Mouse (Mus musculus) embryonic facial prominence, embryonic 11.5 days (tissue): ENCODE measurements at regions not wholly inside any gene's neighbourhood (a gene's known extent, or its start where the extent isn't known, plus 50 kb on each side); places are given as distances from the start of the nearest gene placed in this dataset.

Experiments
- ATAC-seq: fragments of 200-750 bp; cut with Nextera tagmentation; replicated peaks from 2 replicates; pipeline ENCODE4 v1.8.0; 2017; ENCODE audit warnings: low read depth; ENCODE audit not compliant: insufficient number of reproducible peaks, low FRiP score, low TSS enrichment
- DNase-seq: peaks from one replicate; pipeline ENCODE4 v3.0.0-alpha.2; 2015; ENCODE audit warnings: low spot score
- H3K27ac ChIP-seq: fragments of 300-500 bp; sonication (generic); replicated peaks from 2 replicates; pipeline ENCODE4 v1.5.1; 2014; ENCODE audit warnings: mild to moderate bottlenecking, low read depth, low read length, control low read depth
- H3K27me3 ChIP-seq: fragments of 300-500 bp; sonication (generic); 2 replicates; pipeline ENCODE4 v1.6.1; 2014; ENCODE audit warnings: mild to moderate bottlenecking, low read length, moderate library complexity, mixed read lengths; ENCODE audit not compliant: control insufficient read depth, insufficient read depth
- H3K36me3 ChIP-seq: fragments of 300-500 bp; sonication (generic); replicated peaks from 2 replicates; pipeline ENCODE4 v1.6.1; 2014; ENCODE audit warnings: low read depth, mild to moderate bottlenecking, low read length, moderate library complexity, mixed read lengths; ENCODE audit not compliant: control insufficient read depth, insufficient read depth
- H3K4me1 ChIP-seq: fragments of 300-500 bp; sonication (generic); 2 replicates; pipeline ENCODE4 v1.6.1; 2014; ENCODE audit warnings: low read length, mixed read lengths; ENCODE audit not compliant: control insufficient read depth, insufficient read depth
- H3K4me2 ChIP-seq: fragments of 300-500 bp; sonication (generic); 2 replicates; pipeline ENCODE4 v1.6.1; 2014; ENCODE audit warnings: low read depth, mild to moderate bottlenecking, control low read depth, low read length, moderate library complexity
- H3K4me3 ChIP-seq: fragments of 300-500 bp; sonication (generic); 2 replicates; pipeline ENCODE4 v1.5.1; 2014; ENCODE audit warnings: low read depth, low read length, control low read depth
- H3K9ac ChIP-seq: fragments of 300-500 bp; sonication (generic); replicated peaks from 2 replicates; pipeline ENCODE4 v1.6.1; 2014; ENCODE audit warnings: mild to moderate bottlenecking, control low read depth, low read length
- H3K9me3 ChIP-seq: fragments of 300-500 bp; sonication (generic); replicated peaks from 2 replicates; pipeline ENCODE4 v1.6.1; 2016; ENCODE audit warnings: mild to moderate bottlenecking, low read length, inconsistent platforms, mixed read lengths; ENCODE audit not compliant: control insufficient read depth
- WGBS: fragments of 180-500 bp; shearing (Covaris S2); extraction: QIAGEN DNeasy Blood & Tissue Kit; methylation state at CpG from one replicate; pipeline ENCODE4 v1.1.7; 2014; 5-methylcytosine and 5-hydroxymethylcytosine counted together

- H3K4me3 ChIP-seq, result no peak overlapping the region
- H3K4me2 ChIP-seq, result no peak overlapping the region
- no peaks in the 10 kb centered on the region for H3K9me3 ChIP-seq
- no peak overlapping the region for H3K9ac ChIP-seq
- no peaks in the 10 kb centered on the region for H3K4me1 ChIP-seq
- no peaks in the 10 kb centered on the region for H3K36me3 ChIP-seq
- 90% methylated on average over 5 of the region's 5 CpGs for WGBS
- no peak overlapping the region for H3K27ac ChIP-seq
- DNase-seq (no peak), ATAC-seq (no peak)
- no peaks in the 10 kb centered on the region for H3K27me3 ChIP-seq
Measured at GRCm38 (mm10) chr17:4661996-4662395, 332.1 kb upstream of the Arid1b start.

GRCm38 (mm10) chr17:4668511-4668910 is 325.6 kb upstream of the Arid1b start:
- no peak for DNase-seq
- Histone ChIP-seq H3K4me1 (no peaks in the 10 kb centered on the region), H3K27ac (no peak overlapping the region), H3K9me3 (no peaks in the 10 kb centered on the region), H3K9ac (no peak overlapping the region), H3K4me3 (no peak overlapping the region), H3K27me3 (no peaks in the 10 kb centered on the region), H3K36me3 (no peaks in the 10 kb centered on the region), H3K4me2 (no peak overlapping the region)
- no peak for ATAC-seq
- WGBS, result 64% methylated on average over 3 of the region's 3 CpGs

DNA sequence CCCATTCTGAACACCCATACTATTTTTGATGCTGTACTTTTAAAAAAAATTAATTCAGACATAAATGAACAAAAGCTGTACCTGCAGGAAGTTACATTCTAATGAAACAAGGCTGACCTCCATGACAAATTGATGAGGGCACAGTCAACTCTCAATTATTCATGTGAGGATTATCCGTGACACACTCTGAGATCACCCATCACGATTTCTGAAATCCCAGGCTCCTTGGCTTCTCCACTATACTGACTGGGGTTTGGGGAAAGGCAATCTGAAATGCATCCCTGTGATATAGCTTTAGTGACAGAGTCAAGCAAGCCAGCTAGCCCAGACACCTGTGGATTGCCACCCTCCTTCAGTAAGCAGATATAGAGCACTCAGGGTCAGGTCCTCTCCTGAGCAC is 320.9 kb upstream of the Arid1b start:
- no peaks in the 10 kb centered on the region for H3K27me3 ChIP-seq
- no peaks in the 10 kb centered on the region for H3K4me1 ChIP-seq
- no peak overlapping the region for H3K27ac ChIP-seq
- no peak for ATAC-seq
- no peak overlapping the region for H3K4me2 ChIP-seq
- H3K36me3 ChIP-seq, result no peaks in the 10 kb centered on the region
- no peak for DNase-seq
- 86% methylated on average over 2 of the region's 2 CpGs for WGBS
- H3K9me3 ChIP-seq, result no peaks in the 10 kb centered on the region
- H3K9ac ChIP-seq, result no peak overlapping the region
- no peak overlapping the region for H3K4me3 ChIP-seq

DNA sequence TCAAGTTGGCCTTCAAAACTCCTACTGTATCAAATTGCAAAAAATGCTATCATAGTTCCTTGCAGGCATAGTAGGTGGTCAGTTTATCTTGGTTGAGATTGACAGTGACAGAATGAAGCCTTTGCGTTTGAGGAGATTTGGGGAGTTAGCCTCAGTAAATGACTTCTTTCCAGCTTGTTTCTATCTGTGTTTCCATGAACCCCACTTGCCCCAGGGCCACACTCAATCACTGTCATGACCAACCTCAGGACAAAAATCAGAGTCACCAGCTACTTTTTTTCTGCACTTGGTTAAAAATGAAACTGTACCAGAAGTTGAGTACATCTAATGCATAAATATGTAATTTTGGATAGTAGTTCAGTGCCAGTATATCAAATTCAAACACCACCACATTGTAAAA is 287.7 kb upstream of the Arid1b start:
- ATAC-seq, result no peak
- no peaks in the 10 kb centered on the region for H3K27me3 ChIP-seq
- WGBS, result 85% methylated on average over 1 of the region's 1 CpGs

GRCm38 (mm10) chr17:4721061-4721460 is 273.1 kb upstream of the Arid1b start:
- no peak overlapping the region for H3K4me2 ChIP-seq
- DNase-seq (no peak), ATAC-seq (no peak)
- no peaks in the 10 kb centered on the region for H3K4me1 ChIP-seq
- no peak overlapping the region for H3K27ac ChIP-seq
- no peaks in the 10 kb centered on the region for H3K27me3 ChIP-seq
- H3K9ac ChIP-seq, result no peak overlapping the region
- H3K36me3 ChIP-seq, result no peaks in the 10 kb centered on the region
- H3K9me3 ChIP-seq, result no peaks in the 10 kb centered on the region
- no peak overlapping the region for H3K4me3 ChIP-seq
- WGBS, result 86% methylated on average over 4 of the region's 4 CpGs

More for the DNA sequence above, 287.7 kb upstream of the Arid1b start:
- Histone ChIP-seq H3K4me2 (no peak overlapping the region), H3K27ac (no peak overlapping the region), H3K4me3 (no peak overlapping the region), H3K4me1 (no peaks in the 10 kb centered on the region), H3K9ac (no peak overlapping the region), H3K36me3 (no peaks in the 10 kb centered on the region), H3K9me3 (no peaks in the 10 kb centered on the region)
- DNase-seq, result no peak

DNA sequence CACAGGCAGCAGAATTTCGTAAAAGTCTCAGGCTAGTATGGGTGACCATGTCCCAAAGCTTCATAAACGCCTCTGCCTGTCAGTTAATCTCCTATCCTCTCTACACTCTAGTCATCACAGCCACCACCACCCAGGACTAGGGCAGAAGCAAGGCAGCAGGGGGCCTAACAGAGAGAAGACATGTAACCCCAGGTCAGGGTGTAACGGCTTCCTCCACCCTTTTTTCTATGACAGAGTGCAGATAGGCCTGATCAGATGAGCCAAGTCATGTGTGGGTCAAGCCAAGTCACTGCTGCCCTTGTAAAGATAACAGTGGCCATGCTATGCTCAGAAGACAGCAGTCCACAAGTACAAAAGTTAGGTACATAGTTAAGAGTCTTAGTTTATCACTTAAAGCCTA is 270.1 kb upstream of the Arid1b start:
- 70% methylated on average over 3 of the region's 3 CpGs for WGBS
- Histone ChIP-seq H3K9ac (no peak overlapping the region), H3K27me3 (no peaks in the 10 kb centered on the region), H3K4me2 (no peak overlapping the region), H3K4me3 (no peak overlapping the region), H3K9me3 (no peaks in the 10 kb centered on the region), H3K27ac (no peak overlapping the region), H3K36me3 (no peaks in the 10 kb centered on the region), H3K4me1 (no peaks in the 10 kb centered on the region)
- ATAC-seq (no peak), DNase-seq (no peak)

- Histone ChIP-seq H3K9me3 (no peaks in the 10 kb centered on the region), H3K4me1 (no peaks in the 10 kb centered on the region), H3K4me3 (no peak overlapping the region), H3K27me3 (no peaks in the 10 kb centered on the region), H3K27ac (no peak overlapping the region), H3K36me3 (no peaks in the 10 kb centered on the region), H3K4me2 (no peak overlapping the region), H3K9ac (no peak overlapping the region)
- ATAC-seq (no peak), DNase-seq (no peak)
- WGBS, result 82% methylated on average over 12 of the region's 12 CpGs
Measured at GRCm38 (mm10) chr17:4726331-4726741, 267.8 kb upstream of the Arid1b start.

DNA sequence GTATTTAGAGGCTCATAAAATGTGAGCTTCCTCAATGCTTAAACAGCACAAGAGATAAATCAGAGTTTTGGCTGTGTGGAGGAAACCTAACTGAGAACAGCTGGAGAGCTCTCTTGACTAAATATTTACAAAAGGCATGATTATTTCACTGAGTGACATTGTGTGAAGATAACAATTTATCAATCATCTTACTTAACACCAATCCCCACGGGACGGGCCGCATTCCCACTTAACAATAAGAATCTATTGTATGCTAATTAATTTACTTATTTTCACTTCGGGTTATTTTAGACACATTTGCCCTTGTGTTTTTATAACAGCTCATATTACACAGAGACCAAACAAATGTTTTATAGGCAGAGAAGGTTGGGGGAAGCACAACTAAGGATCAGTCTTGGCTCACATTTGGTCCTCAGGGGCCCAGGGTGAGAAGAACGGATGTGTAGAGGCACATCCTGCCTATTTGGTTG is 259.7 kb upstream of the Arid1b start:
- no peak overlapping the region for H3K27ac ChIP-seq
- no peak overlapping the region for H3K4me3 ChIP-seq
- DNase-seq (no peak), ATAC-seq (no peak)
- no peak overlapping the region for H3K9ac ChIP-seq
- no peaks in the 10 kb centered on the region for H3K4me1 ChIP-seq
- WGBS, result 58% methylated on average over 5 of the region's 5 CpGs
- H3K4me2 ChIP-seq, result no peak overlapping the region
- no peaks in the 10 kb centered on the region for H3K27me3 ChIP-seq
- no peaks in the 10 kb centered on the region for H3K36me3 ChIP-seq
- H3K9me3 ChIP-seq, result no peaks in the 10 kb centered on the region
